Mouse (Mus musculus) embryo, embryonic 11 days (tissue): ENCODE data around the gene Glra3.

Experiments used
- DNase-seq: peaks from one replicate; pipeline ENCODE4 v3.0.0-alpha.2; 2015

The Glra3 gene

GRCm38 (mm10) chr8:55939870-55940525, at the start of gene Glra3:
TSS of gene Glra3 (plus strand) at chr8:55940460.
- peak; percentile 77 for DNase-seq

DNA sequence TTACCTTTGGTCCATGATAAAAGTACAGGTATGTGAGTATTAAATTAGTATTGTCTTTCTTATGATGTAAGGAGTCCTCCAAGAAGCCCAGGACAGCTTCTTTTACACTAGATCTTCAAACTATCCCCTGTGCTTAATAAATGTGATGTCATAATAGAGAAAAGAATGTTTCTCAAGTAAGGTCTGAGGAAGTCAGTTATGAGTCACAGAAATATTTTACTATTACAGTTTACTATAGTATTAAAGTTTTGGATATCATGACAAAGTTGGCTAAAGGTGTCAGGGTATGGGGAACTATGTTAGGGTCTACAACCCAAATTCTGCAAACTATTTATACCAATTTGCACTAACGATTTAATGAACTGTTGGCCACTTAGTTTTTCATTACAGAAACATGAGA, 33.4 kb upstream of the Glra3 start, which contains the start of gene Adam29:
TSS of gene Adam29 (minus strand) at position 101 of the 400 bp plus-strand sequence.
- DNase-seq: no peak

DNA sequence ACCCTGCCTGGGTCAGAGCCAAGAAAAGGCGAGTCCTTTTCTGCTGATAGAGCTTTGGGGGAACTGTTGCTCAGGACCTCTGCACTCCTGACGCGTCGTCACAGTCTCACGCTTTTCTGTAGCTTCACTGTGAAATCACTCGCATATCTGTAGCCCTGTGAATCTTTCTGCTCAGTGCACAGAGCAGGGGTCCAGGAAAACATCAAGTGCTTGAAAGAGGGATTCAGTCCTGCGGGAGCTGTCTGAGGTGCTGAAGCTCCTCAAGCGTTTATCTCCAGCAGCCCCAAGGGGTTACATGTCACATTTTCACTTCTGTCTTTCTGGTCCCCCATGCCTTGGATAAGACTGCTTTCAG, 243 bp downstream of the Glra3 start:
- peak; percentile 86 for DNase-seq

- no peak for DNase-seq
Measured at GRCm38 (mm10) chr8:55964759-55965320, 24.6 kb downstream of the Glra3 start.

DNA sequence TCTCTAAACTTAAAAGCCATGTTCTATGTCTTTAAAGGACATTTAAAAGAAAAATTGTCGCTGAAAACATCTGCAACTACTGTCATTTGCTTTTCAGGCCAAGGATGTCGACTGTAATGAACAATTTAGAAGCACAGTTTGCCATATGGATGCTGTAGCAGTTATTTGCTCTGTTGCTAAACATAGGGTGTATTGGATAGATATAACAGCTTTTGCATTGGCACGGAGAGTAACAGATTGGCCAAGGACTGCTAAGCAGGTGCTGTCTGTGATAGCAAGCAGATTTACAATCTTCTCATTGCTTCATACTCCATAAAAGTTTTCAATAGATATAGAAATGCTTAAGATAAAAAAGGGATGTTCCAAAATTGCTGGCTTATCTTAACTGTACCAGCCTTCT, 57.6 kb downstream of the Glra3 start:
- DNase-seq: no peak

- no peak for DNase-seq
Measured at GRCm38 (mm10) chr8:56054324-56054723, 114.1 kb downstream of the Glra3 start.

GRCm38 (mm10) chr8:56063081-56063480, 122.8 kb downstream of the Glra3 start:
- DNase-seq: peak; percentile 58

- no peak for DNase-seq
Measured at GRCm38 (mm10) chr8:56070486-56071254, 130.4 kb downstream of the Glra3 start.

- no peak for DNase-seq
Measured at GRCm38 (mm10) chr8:56083654-56084053, 143.4 kb downstream of the Glra3 start.

GRCm38 (mm10) chr8:56094385-56094784, 154.1 kb downstream of the Glra3 start:
- DNase-seq: no peak

GRCm38 (mm10) chr8:56110296-56110695, 170.0 kb downstream of the Glra3 start:
- no peak for DNase-seq

DNA sequence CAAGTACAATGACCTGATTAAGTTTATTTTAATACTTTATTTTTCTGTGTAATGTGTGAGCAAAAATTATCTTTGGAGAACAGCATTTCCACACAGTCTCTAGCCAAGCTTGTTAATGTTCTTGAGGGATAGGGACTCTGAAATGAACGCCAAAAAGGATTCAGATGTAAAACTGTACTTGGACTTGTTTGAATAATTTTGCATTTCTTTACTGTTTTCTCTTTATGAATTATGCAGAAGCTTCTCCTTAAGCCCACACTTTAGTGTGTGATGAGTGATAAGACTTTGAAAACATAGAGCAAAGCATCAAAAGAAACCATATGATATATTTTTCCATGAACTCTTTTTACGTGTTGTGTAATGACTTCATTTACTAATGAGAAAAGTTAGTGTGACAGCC, 189.1 kb downstream of the Glra3 start:
- DNase-seq: no peak

GRCm38 (mm10) chr8:56150697-56151096, 210.4 kb downstream of the Glra3 start:
- DNase-seq: no peak

- no peak for DNase-seq
Measured at GRCm38 (mm10) chr8:56151574-56151973, 211.3 kb downstream of the Glra3 start.

- no peak for DNase-seq
Measured at GRCm38 (mm10) chr8:56158966-56159365, 218.7 kb downstream of the Glra3 start.
